Mouse (Mus musculus): ENCODE data around the gene Krt76.

Krt76 gene

DNA sequence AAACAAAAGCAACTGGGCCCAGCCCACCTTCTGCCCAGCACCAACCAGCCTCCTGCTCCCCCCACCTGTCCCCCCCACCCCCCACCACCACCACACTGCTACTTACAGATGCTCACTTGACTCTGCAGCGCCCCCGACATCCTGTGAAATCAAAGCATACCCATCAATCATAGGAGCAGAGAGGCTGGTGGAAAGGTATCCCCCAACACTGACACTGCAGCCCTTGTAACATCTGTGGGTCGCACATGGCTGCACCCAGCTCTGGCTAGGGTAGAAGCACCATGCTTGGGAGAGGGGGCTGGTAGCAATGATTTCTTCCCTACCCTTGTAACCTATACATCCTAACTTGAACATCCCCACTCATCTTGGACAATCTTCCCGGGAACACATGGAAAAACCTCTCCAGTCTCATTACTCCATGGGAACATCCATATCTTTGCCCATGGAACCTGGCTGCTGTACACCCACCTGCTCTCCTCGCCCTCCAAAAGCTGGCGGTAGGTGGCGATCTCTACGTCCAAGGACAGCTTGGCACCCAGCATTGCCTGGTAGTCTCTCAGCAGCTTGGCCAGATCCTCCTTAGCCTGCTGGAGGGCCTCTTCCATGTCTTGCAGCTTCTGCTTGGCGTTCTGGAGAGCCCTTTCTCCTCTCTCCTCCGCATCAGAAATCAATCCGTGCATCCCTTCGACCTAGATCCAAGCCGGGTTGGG is 32.1 kb downstream of the Krt76 start:
- no peak for DNase-seq (ENCODE audit: low spot score in 2 of 2)

DNA sequence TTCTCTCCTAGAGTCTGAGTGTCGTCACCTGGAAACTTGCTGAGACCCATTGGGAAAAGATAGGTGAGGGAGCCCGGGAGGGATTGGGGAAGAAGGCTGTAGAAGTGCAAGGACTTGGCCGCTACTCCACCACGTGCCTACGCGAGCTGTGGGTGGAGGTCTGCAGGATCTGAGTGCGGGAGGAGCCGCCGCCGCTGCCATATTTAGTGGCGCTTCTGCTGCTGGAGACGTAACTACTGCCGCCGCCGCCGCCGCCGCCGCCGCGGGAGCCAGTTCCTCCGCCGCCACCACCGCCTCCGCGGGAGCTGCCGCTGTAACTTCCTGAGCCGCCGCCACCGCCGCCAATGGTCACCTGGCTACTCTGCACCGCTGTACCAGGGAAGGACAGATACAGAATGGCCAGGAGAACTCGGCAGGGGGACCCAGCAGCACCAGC is 33.0 kb downstream of the Krt76 start:
- DNase-seq (ENCODE audit: low spot score in 2 of 2), result peak in 1 of 2 experiments; percentile 5

DNA sequence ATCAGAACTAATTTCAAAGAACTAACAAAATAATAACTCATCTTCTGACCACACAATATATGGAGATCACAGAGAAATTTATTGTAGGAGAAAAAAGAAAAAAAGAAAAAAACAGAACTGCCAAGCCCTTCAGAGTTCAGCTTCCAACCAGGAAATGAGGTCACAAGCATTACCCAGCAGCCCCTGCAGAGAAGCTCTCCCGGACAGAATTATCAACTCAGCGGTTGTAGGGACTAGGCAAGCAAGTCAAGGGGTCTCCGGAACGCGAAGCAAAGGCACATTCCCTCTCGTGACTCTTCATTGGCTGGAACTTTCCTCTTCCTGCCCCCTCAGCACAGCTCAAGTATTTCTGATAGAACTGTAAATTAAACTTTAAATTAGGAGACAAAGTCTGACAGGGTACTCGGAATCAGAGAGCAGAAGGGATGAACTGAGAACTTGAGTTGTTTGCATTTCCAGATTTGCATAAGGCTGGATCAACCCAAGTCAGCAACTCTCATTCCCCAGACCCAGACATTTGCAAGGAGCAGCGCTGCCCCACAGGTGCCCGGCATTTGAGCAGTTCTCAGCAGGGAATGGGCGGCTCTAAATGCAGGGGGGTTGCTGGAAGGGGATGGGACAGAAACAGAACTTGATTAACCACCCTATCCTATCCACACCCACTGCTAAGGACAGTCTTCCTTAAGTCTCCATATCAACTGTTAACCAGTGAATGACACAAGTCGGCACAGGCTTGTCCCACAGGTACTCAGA is 33.9 kb downstream of the Krt76 start:
- DNase-seq (ENCODE audit: low spot score in 2 of 2), result no peak

DNA sequence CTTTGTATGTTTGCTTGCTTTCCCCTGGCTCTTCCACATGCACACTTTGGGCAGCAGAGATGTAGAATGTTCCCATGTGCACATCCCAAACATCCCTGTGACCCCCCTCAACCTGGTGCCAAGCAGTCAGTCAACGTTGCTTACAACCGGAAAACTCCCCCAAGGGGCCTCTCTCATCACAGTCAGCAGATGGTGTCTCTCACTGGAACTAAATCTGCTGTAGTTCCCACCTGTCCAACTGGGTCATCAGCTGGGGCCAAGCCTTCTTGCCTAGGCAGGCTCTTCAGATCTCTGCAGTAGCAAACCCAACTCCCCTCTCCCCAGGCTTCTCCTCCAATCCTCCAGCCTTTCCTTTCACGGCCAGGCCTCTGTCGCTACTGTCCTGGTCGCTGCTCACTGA is 36.0 kb downstream of the Krt76 start:
- no peak for DNase-seq (ENCODE audit: low spot score in 2 of 2)

DNA sequence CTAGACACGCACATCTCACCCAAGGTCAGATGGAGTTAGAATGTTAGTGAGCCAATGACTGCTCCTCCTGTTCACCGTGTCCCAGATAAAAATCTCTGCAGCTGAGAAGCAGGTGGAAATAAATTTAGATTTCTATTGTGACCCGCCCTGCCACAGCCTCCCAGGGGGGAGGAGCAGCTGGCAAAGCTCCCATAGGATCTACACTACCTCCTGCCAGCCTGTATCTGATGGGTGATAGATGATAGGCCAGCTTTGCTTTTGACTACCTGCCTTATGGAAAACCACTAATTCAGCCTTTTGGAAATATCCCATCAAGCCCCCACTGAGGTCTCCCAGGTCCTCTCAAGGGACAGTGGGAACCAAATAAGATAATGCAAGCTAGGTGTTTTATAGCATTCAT is 37.0 kb downstream of the Krt76 start:
- no peak for DNase-seq (ENCODE audit: low spot score in 2 of 2)

DNA sequence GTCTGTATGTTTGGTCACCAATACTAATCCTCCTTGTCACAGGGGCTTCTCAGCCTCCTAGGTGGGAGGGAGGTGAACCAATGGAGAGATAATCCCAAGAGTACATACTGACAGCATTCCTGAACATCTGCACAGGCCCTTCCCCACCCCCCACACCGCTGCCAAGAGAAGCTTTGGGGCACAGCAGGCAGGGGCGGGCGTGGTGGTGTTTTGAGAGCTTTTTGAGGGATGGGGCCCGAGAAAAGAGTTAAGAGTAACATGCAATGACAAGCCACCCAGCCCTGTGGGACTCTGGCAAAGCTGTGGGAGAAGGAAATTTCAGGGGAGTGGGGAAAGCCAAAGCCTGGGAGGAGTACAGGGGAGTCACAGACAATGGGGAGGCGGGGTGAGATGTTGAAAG is 38.4 kb downstream of the Krt76 start:
- DNase-seq (ENCODE audit: low spot score in 2 of 2), result no peak

DNA sequence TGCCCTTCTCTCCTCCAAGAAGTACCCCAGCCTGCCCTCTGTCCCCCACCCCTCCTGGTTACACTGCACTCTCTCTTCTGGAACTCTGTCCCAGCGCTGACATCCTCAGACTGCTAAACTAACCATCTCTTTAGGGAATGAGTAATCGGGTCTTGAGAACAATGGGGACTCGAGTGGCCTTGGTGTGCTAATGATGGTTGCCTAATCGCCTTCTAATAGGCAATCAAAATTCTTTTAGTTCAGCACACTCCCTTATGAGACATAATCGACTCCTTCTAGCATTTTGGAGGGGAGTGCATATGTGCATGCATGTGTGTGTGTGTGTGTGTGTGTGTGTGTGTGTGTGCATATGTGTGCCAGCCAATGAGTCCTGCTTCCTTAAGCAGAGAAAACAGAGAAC is 40.1 kb downstream of the Krt76 start:
- no peak for DNase-seq (ENCODE audit: low spot score in 2 of 2)

DNA sequence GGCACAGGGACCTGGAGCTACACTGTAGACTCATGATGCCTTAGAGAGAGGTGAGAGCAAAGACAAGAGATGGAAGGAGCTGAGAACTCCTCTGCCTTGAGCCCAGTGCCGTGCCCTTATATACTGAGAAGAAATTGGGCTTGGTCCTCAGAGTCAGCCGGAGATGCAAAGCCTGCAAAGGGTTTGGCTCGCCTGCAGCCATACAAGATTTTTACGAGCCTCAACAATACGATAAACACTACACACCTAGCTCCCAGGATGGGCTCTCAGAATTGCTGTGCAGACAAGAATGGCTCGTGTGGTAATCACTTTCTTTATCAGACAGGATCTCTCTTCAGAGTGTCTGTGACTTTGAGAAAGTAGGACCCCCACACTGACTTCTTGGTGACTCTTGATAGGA is 42.0 kb downstream of the Krt76 start, which contains the start of gene Krt1:
Krt1 (minus strand) TSS at position 101 of the 400 bp plus-strand sequence.
- no peak for DNase-seq (ENCODE audit: low spot score in 2 of 2)

DNA sequence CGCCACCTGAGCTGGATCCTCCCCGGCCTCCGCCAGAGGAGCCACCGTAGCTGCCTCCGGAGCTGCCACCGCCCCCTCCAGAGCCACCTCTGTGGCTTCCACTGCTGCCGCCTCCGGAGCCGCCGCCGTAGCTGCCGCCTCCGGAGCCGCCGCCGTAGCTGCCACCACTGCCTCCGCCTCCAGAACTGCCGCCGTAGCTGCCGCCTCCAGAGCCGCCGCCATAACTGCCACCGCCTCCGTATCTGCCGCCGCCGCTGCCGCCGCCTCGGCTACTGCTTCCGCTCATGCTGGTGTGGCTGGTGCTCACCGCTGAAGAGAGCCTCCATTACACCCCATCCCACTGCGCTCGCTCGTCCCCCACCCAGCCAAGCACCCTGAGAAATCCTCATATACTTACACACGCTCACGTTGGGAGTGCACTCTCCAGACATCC is 46.7 kb downstream of the Krt76 start:
- peak; percentile 11 to 15 for DNase-seq (ENCODE audit: low spot score in 2 of 2)

DNA sequence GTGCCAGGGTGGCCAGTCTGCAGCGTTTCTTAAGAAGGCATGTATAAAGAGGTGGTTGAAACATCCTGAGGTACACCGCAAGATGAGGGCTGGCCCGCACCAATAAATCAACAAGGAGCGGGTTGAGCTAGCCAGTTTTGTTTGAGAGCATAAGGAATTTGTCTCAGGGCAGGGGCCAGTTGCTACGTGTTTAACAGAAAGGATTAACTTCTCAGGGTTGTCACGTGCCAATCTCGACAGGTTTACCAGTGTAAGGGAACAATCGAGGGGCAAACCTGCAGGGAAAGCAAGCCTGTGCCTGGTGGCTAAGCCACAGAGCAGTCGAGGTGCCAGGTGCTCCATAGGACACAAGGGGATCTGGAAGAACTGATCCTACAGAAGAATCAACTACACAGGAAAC is 49.5 kb downstream of the Krt76 start:
- DNase-seq (ENCODE audit: low spot score in 2 of 2), result no peak

DNA sequence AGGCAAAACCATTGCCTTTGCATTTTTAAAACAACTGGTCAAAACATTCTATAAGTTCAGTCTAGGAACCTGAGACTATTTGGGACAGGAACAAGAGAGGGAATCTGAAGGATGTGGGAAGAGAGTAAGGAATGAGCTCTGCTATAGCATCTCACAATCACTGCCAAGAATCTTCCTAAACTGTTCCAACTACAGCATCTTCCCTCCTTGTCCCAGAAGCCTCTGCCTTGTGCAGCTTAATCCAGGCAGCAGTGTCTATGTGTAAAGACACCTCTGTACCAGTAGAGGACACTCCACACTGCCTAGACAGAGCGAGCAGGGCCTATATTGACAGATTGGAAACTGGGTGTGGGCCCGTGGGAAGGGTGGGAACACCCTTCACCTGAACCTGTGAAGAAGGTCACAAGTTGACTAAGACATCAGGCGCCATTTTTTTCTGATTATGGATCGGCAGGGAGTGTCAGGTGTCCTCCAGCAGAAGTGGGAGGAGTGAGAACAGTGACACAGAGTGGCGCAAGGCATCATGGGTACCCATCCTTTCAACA is 57.9 kb downstream of the Krt76 start:
- no peak for DNase-seq (ENCODE audit: low spot score in 2 of 2)
